Mouse (Mus musculus) layer of hippocampus, adult 9-11 months (tissue): ENCODE results near the gene Calcoco1.

ENCODE experiments used
- DNase-seq: peaks from one replicate; pipeline ENCODE4 v3.0.0; 2022

Gene Calcoco1

GRCm38 (mm10) chr15:102736127-102736944 lies 14.4 kb upstream of the Calcoco1 start:
- DNase-seq, result peak; percentile 80

GRCm38 (mm10) chr15:102735031-102735430 lies 13.1 kb upstream of the Calcoco1 start:
- no peak for DNase-seq

GRCm38 (mm10) chr15:102733759-102734531 lies 12.0 kb upstream of the Calcoco1 start:
- DNase-seq, result peak; percentile 64

GRCm38 (mm10) chr15:102733233-102733632 lies 11.3 kb upstream of the Calcoco1 start:
- DNase-seq, result peak; percentile 67

GRCm38 (mm10) chr15:102732406-102732805 lies 10.4 kb upstream of the Calcoco1 start:
- no peak for DNase-seq

- no peak for DNase-seq
These were observed 6.0 kb upstream of the Calcoco1 start for GRCm38 (mm10) chr15:102727951-102728350.

GRCm38 (mm10) chr15:102723358-102724135 lies 1.6 kb upstream of the Calcoco1 start:
- no peak for DNase-seq

GRCm38 (mm10) chr15:102722500-102722931 lies 538 bp upstream of the Calcoco1 start:
- DNase-seq, result no peak

- DNase-seq, result no peak
These were observed 721 bp downstream of the Calcoco1 start for GRCm38 (mm10) chr15:102721016-102721898.

- no peak for DNase-seq
These were observed 5.8 kb downstream of the Calcoco1 start for GRCm38 (mm10) chr15:102716132-102716531.

- DNase-seq, result peak; percentile 46
These were observed 14.2 kb downstream of the Calcoco1 start for GRCm38 (mm10) chr15:102707736-102708269.

- DNase-seq, result no peak
These were observed 16.0 kb downstream of the Calcoco1 start for GRCm38 (mm10) chr15:102705923-102706503.

GRCm38 (mm10) chr15:102705226-102705894 lies 16.6 kb downstream of the Calcoco1 start:
- DNase-seq, result peak; percentile 56

GRCm38 (mm10) chr15:102704806-102705205 lies 17.2 kb downstream of the Calcoco1 start:
- no peak for DNase-seq

GRCm38 (mm10) chr15:102702972-102703371 lies 19.0 kb downstream of the Calcoco1 start:
- DNase-seq, result no peak

- DNase-seq, result peak; percentile 61
These were observed 23.8 kb downstream of the Calcoco1 start for GRCm38 (mm10) chr15:102698193-102698592.

- no peak for DNase-seq
These were observed 25.1 kb downstream of the Calcoco1 start for GRCm38 (mm10) chr15:102696899-102697298.

GRCm38 (mm10) chr15:102693600-102693999 lies 28.4 kb downstream of the Calcoco1 start:
- DNase-seq, result peak; percentile 86

- peak; percentile 63 for DNase-seq
These were observed 29.0 kb downstream of the Calcoco1 start for GRCm38 (mm10) chr15:102692991-102693411.

GRCm38 (mm10) chr15:102692321-102692804 lies 29.6 kb downstream of the Calcoco1 start:
- DNase-seq, result no peak
